Mouse (Mus musculus) kidney, embryonic 16.5 days (tissue): ENCODE measurements around the gene A1cf. TPM values are rescaled to one million over a fixed set of nuclear protein-coding genes. Genes with fewer than 3 reads are reported as not detected.

Experiments
- ATAC-seq: fragments of 200-750 bp; cut with Nextera tagmentation; 2 replicates; pipeline ENCODE4 v1.8.0; 2017; ENCODE audit warnings: moderate TSS enrichment; ENCODE audit not compliant: low FRiP score, low TSS enrichment
- H3K27ac ChIP-seq: fragments of 300-500 bp; sonication (generic); 2 replicates; pipeline ENCODE4 v1.5.1; 2014; ENCODE audit warnings: low read length
- H3K27me3 ChIP-seq: fragments of 300-500 bp; sonication (generic); 2 replicates; pipeline ENCODE4 v1.6.1; 2014; ENCODE audit warnings: low read length, control low read depth, mixed read lengths; ENCODE audit not compliant: insufficient read depth
- H3K36me3 ChIP-seq: fragments of 300-500 bp; sonication (generic); 2 replicates; pipeline ENCODE4 v1.6.1; 2014; ENCODE audit warnings: low read length, control low read depth, mixed read lengths; ENCODE audit not compliant: insufficient read depth
- H3K4me1 ChIP-seq: fragments of 300-500 bp; sonication (generic); 2 replicates; pipeline ENCODE4 v1.6.1; 2014; ENCODE audit warnings: low read length, control low read depth, mixed read lengths; ENCODE audit not compliant: insufficient read depth
- H3K4me2 ChIP-seq: fragments of 300-500 bp; sonication (generic); replicated peaks from 2 replicates; pipeline ENCODE4 v1.6.1; 2014; ENCODE audit warnings: low read depth, low read length
- H3K4me3 ChIP-seq: fragments of 300-500 bp; sonication (generic); 2 replicates; pipeline ENCODE4 v1.5.1; 2014; ENCODE audit warnings: mild to moderate bottlenecking, low read length
- H3K9ac ChIP-seq: fragments of 300-500 bp; sonication (generic); replicated peaks from 2 replicates; pipeline ENCODE4 v1.6.1; 2014; ENCODE audit warnings: low read length
- H3K9me3 ChIP-seq: fragments of 300-500 bp; sonication (generic); 2 replicates; pipeline ENCODE4 v1.6.1; 2016; ENCODE audit warnings: low read length, control low read depth
- WGBS: fragments of 180-500 bp; shearing (Covaris S2); extraction: QIAGEN DNeasy Blood & Tissue Kit; methylation state at CpG from one replicate; pipeline ENCODE4 v1.1.7; 2014; 5-methylcytosine and 5-hydroxymethylcytosine counted together
- polyA plus RNA-seq: library from polyadenylated mRNA; unstranded; fragments of >200 nt; fragmentation: Nextera tagmentation; extraction: Ambion mirVana; gene quantifications from 2 replicates; pipeline ENCODE4 v1.2.1, GENCODE M21; 2015

Gene A1cf
- polyA plus RNA-seq, 1 experiment from 2014 or later = 2.0 TPM

DNA sequence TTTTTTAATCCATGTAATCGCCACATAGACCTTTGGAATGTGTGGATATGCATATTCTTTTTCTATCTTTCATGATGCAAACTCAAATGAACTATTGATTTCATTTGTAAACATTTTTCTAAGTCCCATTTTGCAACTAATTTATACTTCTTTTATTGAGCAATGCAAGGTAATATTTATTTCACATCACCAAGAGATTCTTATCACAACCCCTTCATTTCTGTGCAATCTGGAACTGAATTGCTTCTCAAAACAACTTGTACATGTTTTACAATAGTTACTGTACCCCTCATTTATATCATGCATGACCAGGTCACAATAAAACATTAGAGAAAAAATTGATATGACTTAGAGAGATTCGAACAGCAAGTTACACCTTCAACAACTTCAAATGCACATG is 18.7 kb downstream of the A1cf start:
- H3K9me3 ChIP-seq = no peaks in the 10 kb centered on the region
- H3K9ac ChIP-seq = no peak overlapping the region
- WGBS = 85% methylated on average over 2 of the region's 2 CpGs
- no peak overlapping the region for H3K27ac ChIP-seq
- no peaks in the 10 kb centered on the region for H3K4me1 ChIP-seq
- no peak overlapping the region for H3K4me3 ChIP-seq
- no peaks in the 10 kb centered on the region for H3K36me3 ChIP-seq
- no peak overlapping the region for H3K4me2 ChIP-seq
- ATAC-seq = no peak
- H3K27me3 ChIP-seq = no peaks in the 10 kb centered on the region

DNA sequence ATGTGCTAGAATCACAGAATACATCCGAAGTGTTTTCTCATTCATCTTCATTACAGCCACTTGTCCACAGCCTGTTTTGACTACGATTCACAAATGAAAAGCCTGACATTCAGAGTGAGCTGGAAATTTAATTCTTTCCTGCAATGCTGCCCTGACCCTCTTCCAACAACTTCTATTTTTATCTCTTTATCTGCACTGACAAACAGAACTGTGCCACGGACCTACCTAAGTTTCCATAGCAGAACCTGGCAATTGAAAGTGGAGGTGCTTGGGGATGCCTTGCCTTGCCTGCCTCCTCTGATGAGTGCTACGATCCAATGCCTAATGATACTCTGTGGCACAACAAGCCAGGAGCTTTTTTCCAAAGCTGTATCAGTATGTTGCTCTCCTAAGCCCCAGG is 21.4 kb downstream of the A1cf start:
- H3K36me3 ChIP-seq = no peaks in the 10 kb centered on the region
- H3K4me1 ChIP-seq = no peaks in the 10 kb centered on the region
- no peak overlapping the region for H3K9ac ChIP-seq
- no peaks in the 10 kb centered on the region for H3K9me3 ChIP-seq
- ATAC-seq = no peak
- 59% methylated on average over 4 of the region's 4 CpGs for WGBS
- H3K27ac ChIP-seq = no peak overlapping the region
- H3K4me2 ChIP-seq = no peak overlapping the region
- no peak overlapping the region for H3K4me3 ChIP-seq
- H3K27me3 ChIP-seq = no peaks in the 10 kb centered on the region

DNA sequence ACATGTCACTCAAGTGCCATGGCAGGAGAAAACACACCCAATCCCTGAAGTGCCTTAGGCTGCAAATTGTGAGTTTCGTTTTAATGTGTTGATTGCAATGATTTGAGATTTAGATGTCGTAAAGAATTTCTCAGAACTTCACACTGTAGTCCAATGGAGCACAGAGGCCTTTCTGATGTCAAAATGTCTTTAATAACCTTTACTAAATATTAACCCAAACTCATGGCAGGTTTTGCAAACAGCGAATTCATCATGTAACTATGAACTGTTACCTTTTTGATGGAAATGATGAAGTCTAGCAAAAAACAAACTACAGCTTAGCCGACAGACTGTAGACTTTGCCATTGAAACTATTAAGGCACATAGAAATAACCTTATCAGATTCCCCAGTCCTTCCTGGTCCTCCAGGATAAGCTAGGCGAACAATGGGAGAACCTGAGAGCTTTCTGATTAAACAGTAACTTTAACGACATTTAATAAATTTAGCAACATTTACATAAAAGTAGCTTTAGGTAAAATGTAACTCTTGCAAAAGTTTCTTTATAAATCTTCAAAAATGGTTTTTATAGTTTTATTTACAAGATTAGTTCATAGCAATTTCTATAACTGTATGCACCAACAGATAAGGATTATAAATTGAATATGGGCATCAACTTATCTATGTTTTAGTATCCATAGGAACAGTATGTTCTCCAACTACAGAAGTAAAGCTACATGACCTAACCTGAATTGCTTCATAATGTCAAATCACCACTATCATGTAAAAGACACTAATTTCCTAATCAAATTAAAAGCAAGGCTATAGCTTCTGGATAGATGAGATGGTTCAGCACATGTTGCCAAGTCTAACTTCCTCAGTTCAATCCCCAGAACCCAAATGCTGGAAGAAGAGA is 22.7 kb downstream of the A1cf start:
- no peak for ATAC-seq
- Histone ChIP-seq H3K4me1 (no peaks in the 10 kb centered on the region), H3K27me3 (no peaks in the 10 kb centered on the region), H3K4me2 (no peak overlapping the region), H3K4me3 (no peak overlapping the region), H3K27ac (no peak overlapping the region), H3K9me3 (no peaks in the 10 kb centered on the region), H3K9ac (no peak overlapping the region), H3K36me3 (no peaks in the 10 kb centered on the region)
- 70% methylated on average over 6 of the region's 6 CpGs for WGBS

DNA sequence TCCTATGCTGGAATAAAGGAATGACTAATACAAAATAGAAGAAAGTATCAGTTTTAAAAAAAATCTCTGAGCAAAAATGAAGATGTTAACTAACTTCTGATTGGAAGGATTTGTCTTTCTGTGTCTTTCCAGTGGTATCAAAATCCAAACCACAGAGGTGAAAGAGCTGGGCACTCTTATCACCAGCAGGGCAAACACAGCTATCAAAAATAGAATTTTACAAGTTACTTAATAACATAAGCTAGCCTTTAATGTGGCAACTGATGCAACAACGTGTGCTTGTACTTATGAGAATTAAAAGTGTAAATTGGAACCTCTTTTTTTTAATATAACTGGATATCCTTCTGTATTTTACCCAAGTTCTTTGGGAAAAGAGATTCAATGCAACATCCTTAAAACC is 27.4 kb downstream of the A1cf start:
- no peak overlapping the region for H3K4me2 ChIP-seq
- ATAC-seq = no peak
- no peaks in the 10 kb centered on the region for H3K27me3 ChIP-seq
- H3K27ac ChIP-seq = no peak overlapping the region
- no peaks in the 10 kb centered on the region for H3K36me3 ChIP-seq
- no peak overlapping the region for H3K4me3 ChIP-seq
- H3K4me1 ChIP-seq = no peaks in the 10 kb centered on the region
- 77% methylated on average over 1 of the region's 1 CpGs for WGBS
- no peaks in the 10 kb centered on the region for H3K9me3 ChIP-seq
- no peak overlapping the region for H3K9ac ChIP-seq

DNA sequence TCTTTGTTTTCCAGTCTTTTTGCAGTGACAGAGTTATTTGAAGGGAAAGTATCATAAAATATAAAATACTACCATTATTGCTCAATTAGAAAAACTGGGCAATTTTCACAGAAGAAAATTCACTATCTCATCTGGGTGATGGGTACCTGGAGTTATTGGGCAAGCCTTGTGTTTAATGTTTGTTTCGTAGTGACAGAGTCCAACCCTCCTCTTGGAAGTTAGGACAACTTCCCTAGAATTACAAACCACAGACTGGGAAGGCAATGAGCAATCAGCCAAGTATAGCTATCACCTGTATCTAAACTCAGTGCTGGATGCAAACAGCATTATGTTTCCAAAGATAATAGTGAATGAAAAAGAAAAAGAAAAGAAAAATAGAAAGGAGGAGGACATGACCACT is 28.1 kb downstream of the A1cf start:
- ATAC-seq = no peak
- no peaks in the 10 kb centered on the region for H3K36me3 ChIP-seq
- no peaks in the 10 kb centered on the region for H3K9me3 ChIP-seq
- H3K27ac ChIP-seq = no peak overlapping the region
- 79% methylated on average over 1 of the region's 1 CpGs for WGBS
- no peaks in the 10 kb centered on the region for H3K4me1 ChIP-seq
- H3K27me3 ChIP-seq = no peaks in the 10 kb centered on the region
- no peak overlapping the region for H3K4me3 ChIP-seq
- no peak overlapping the region for H3K9ac ChIP-seq
- H3K4me2 ChIP-seq = no peak overlapping the region

DNA sequence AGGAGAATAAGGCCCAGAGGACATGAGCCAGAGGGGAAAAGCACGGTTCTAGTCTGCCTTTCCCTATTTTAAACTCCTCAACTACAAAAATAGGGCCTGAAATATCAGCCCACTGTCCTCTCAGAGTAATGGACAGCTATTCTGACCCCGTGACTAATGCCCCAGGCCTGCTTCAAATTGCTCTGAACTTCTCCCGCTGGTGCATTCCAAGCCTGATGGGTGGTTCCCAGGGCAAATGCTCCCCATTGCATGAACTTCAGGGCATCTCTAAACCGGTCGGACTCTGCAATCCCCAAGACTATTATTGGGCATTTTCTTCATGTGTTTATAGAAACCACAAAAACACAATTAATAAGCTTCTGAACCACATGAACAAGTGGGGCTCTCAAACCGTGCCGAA is 37.1 kb downstream of the A1cf start:
- WGBS = 63% methylated on average over 7 of the region's 7 CpGs
- Histone ChIP-seq H3K4me3 (no peak overlapping the region), H3K9me3 (no peaks in the 10 kb centered on the region), H3K36me3 (no peaks in the 10 kb centered on the region), H3K4me1 (0 out of 2 replicates have a peak, but pooled peaks cover 7% of the 10 kb centered on the region), H3K27ac (no peak overlapping the region), H3K9ac (no peak overlapping the region), H3K4me2 (no peak overlapping the region), H3K27me3 (no peaks in the 10 kb centered on the region)
- ATAC-seq = no peak

DNA sequence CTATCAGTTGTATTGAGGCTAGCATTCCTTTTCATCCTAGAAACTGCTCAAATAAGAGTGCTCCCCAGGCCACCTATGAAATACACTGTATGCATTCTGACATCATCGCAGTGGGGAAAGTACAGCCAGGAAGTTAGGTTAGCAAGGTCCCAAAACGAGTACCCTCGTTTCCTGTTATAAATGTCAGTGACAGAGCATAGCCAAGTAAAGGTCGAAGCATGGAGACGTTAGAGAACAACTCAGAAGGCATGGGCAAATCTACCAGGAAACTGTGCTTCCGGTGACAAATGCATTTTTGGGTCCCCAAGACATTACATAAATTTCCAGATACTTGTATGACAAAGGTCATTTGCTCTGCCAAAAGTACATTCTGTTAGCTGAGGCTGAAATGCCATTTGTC is 41.9 kb downstream of the A1cf start:
- Histone ChIP-seq H3K27ac (no peak overlapping the region), H3K4me3 (no peak overlapping the region), H3K4me1 (0 out of 2 replicates have a peak, but pooled peaks cover 7% of the 10 kb centered on the region), H3K36me3 (no peaks in the 10 kb centered on the region), H3K9me3 (no peaks in the 10 kb centered on the region), H3K9ac (no peak overlapping the region), H3K4me2 (no peak overlapping the region), H3K27me3 (no peaks in the 10 kb centered on the region)
- 39% methylated on average over 6 of the region's 6 CpGs for WGBS
- ATAC-seq = no peak

DNA sequence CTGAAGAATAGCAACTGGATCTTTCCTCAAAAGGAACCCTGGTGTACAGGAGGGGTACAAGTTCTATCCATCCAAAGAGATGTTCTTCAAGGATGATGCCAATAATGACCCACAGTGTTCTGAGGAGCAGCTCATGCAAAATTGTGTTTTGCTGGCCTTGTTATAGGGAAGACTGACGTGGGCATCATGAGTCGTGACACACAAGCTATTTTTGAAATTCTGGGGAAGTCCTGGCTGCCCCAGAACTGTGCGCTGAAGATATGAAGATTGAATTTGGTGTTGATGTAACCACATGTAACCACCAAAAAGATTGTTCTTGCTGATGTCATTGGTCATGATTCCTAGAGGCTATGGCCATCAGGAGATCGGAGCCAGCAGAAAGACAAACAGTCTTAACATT is 45.4 kb downstream of the A1cf start:
- H3K4me2 ChIP-seq = no peak overlapping the region
- H3K4me1 ChIP-seq = 0 out of 2 replicates have a peak, but pooled peaks cover 7% of the 10 kb centered on the region
- ATAC-seq = no peak
- no peak overlapping the region for H3K4me3 ChIP-seq
- H3K9ac ChIP-seq = no peak overlapping the region
- 96% methylated on average over 4 of the region's 4 CpGs for WGBS
- no peak overlapping the region for H3K27ac ChIP-seq
- H3K9me3 ChIP-seq = no peaks in the 10 kb centered on the region
- H3K36me3 ChIP-seq = no peaks in the 10 kb centered on the region
- no peaks in the 10 kb centered on the region for H3K27me3 ChIP-seq

DNA sequence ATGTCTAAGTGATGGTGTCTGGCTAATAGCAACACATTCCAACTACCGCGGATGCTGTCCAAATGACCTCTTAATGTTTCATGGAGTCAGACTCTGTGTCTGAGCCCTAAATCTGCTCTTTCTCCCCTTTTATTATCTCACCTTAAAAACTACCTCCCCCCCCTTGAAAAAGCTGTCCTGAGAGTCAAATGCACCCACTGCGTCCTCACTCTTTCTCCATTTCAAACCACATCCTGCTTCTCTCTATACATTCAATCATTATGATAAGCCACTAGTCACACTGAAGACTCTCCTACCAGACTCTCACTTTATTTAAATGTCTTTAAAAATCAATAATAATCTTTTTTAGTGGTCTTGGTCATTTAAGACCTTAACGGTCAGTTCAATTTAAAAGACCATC is 51.8 kb downstream of the A1cf start:
- H3K27me3 ChIP-seq = no peaks in the 10 kb centered on the region
- no peak overlapping the region for H3K27ac ChIP-seq
- WGBS = 89% methylated on average over 4 of the region's 4 CpGs
- H3K4me1 ChIP-seq = no peaks in the 10 kb centered on the region
- H3K9ac ChIP-seq = no peak overlapping the region
- no peaks in the 10 kb centered on the region for H3K9me3 ChIP-seq
- no peak for ATAC-seq
- no peak overlapping the region for H3K4me2 ChIP-seq
- H3K4me3 ChIP-seq = no peak overlapping the region
- no peaks in the 10 kb centered on the region for H3K36me3 ChIP-seq

DNA sequence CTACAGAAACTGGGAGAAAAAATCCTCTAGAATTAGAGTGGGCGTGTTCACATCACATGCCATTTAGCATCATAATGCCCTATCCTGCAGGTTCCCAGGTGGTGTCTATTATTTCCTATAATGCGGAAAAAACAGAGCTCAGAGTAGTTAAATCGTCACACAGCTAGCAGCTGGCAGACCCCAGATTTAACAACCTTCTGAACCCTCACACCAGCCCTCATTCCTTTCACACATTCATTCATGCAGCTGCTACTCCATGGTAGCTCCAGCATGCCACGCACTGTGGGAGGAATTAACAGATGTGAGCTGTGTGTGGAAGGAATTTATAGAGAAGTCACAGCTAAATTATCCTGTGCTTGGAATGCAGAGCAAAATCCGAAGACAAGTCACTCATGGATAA is 53.3 kb downstream of the A1cf start:
- ATAC-seq = no peak
- WGBS = 69% methylated on average over 5 of the region's 5 CpGs

More for the DNA sequence above, 53.3 kb downstream of the A1cf start:
- Histone ChIP-seq H3K27ac (no peak overlapping the region), H3K4me2 (no peak overlapping the region), H3K4me3 (no peak overlapping the region), H3K4me1 (no peaks in the 10 kb centered on the region), H3K27me3 (no peaks in the 10 kb centered on the region), H3K9me3 (no peaks in the 10 kb centered on the region), H3K36me3 (no peaks in the 10 kb centered on the region), H3K9ac (no peak overlapping the region)
